Mouse (Mus musculus) heart, postnatal 10 days (tissue): ENCODE data around the gene Odc1. TPM values are rescaled to one million over a fixed set of nuclear protein-coding genes. Genes with fewer than 3 reads are reported as not detected.
"Not testable (repeated sequence)": the region's sequence is repeated elsewhere in the genome, so short reads cannot be mapped to it uniquely, and the experiment has no call there.

ENCODE experiments used
- DNase-seq, 2 experiments: peaks; one replicate each; pipeline ENCODE4 v3.0.0; 2021
- intact Hi-C: fragments of 180-260 bp; cut with DNase I; formaldehyde crosslinking; loops from one replicate; pipeline ENCODE4 v1.15.1; 2025
- total RNA-seq, 2 experiments: library from RNA; stranded (reverse); gene quantifications; 2 replicates each; pipeline ENCODE4 v1.2.3; 2021

The Odc1 gene
- total RNA-seq, result 10 to 100 TPM; 82.0 to 90.0 TPM

- intact Hi-C loops, result loop anchor here (2.0 kb wide), 1 partner anchor 104 kb away; no protein-coding TSS in a partner anchor
- peak; percentile 98 for DNase-seq
These were observed at the start of gene Odc1 for GRCm38 (mm10) chr12:17544209-17545106. Gene Odc1, plus strand, starts transcription at chr12:17544794.

- intact Hi-C loops, result no loop called here
- DNase-seq, result no peak
These were observed 49.8 kb upstream of the Odc1 start for GRCm38 (mm10) chr12:17494809-17495208.

GRCm38 (mm10) chr12:17495858-17496451, 48.6 kb upstream of the Odc1 start:
- peak; percentile 46 to 70 for DNase-seq
- intact Hi-C loops, result no loop called here

- no peak for DNase-seq
- intact Hi-C loops, result no loop called here
These were observed 38.9 kb upstream of the Odc1 start for GRCm38 (mm10) chr12:17505620-17506074.

- intact Hi-C loops, result no loop called here
- no peak for DNase-seq
These were observed 38.2 kb upstream of the Odc1 start for GRCm38 (mm10) chr12:17506117-17506993.

GRCm38 (mm10) chr12:17506994-17507542, 37.5 kb upstream of the Odc1 start:
- DNase-seq, result peak; percentile 50 to 62
- intact Hi-C loops, result no loop called here

- no peak for DNase-seq
- intact Hi-C loops, result no loop called here
These were observed 35.3 kb upstream of the Odc1 start for GRCm38 (mm10) chr12:17509310-17509709.

- intact Hi-C loops, result loop anchor here (2.0 kb wide), 1 partner anchor 33 kb away; no protein-coding TSS in a partner anchor
- DNase-seq, result peak; percentile 38 to 58
These were observed 34.4 kb upstream of the Odc1 start for GRCm38 (mm10) chr12:17510158-17510557.

GRCm38 (mm10) chr12:17511019-17511418, 33.6 kb upstream of the Odc1 start:
- intact Hi-C loops, result loop anchor here (2.0 kb wide), 1 partner anchor 32 kb away; no protein-coding TSS in a partner anchor
- no peak for DNase-seq

GRCm38 (mm10) chr12:17529180-17529579, 15.4 kb upstream of the Odc1 start:
- no peak for DNase-seq

GRCm38 (mm10) chr12:17529726-17530125, 14.9 kb upstream of the Odc1 start:
- no peak for DNase-seq
- intact Hi-C loops, result no loop called here

More at GRCm38 (mm10) chr12:17529180-17529579, 15.4 kb upstream of the Odc1 start:
- intact Hi-C loops, result no loop called here

- intact Hi-C loops, result no loop called here
- DNase-seq, result no peak
These were observed 13.8 kb upstream of the Odc1 start for GRCm38 (mm10) chr12:17530825-17531224.

GRCm38 (mm10) chr12:17536222-17536621, 8.4 kb upstream of the Odc1 start:
- intact Hi-C loops, result no loop called here
- DNase-seq, result no peak

- no peak for DNase-seq
- intact Hi-C loops, result no loop called here
These were observed 7.4 kb upstream of the Odc1 start for GRCm38 (mm10) chr12:17537147-17537546.

GRCm38 (mm10) chr12:17538087-17538486, 6.5 kb upstream of the Odc1 start:
- no peak for DNase-seq
- intact Hi-C loops, result no loop called here

- DNase-seq, result no peak
- intact Hi-C loops, result no loop called here
These were observed 5.6 kb upstream of the Odc1 start for GRCm38 (mm10) chr12:17539041-17539440.

GRCm38 (mm10) chr12:17540040-17540552, 4.5 kb upstream of the Odc1 start:
- intact Hi-C loops, result no loop called here
- no peak for DNase-seq

GRCm38 (mm10) chr12:17545107-17545571, 545 bp downstream of the Odc1 start:
- intact Hi-C loops, result loop anchor here (2.0 kb wide), 1 partner anchor 104 kb away; no protein-coding TSS in a partner anchor
- DNase-seq, result peak in 1 of 2 experiments; percentile 75

- peak in 1 of 2 experiments; percentile 17 for DNase-seq
- intact Hi-C loops, result loop anchor here (2.0 kb wide), 2 partner anchors 105 to 179 kb away; no protein-coding TSS in a partner anchor
These were observed 1.3 kb downstream of the Odc1 start for GRCm38 (mm10) chr12:17545884-17546283.

GRCm38 (mm10) chr12:17547552-17547951, 3.0 kb downstream of the Odc1 start:
- intact Hi-C loops, result loop anchor here (2.0 kb wide), 1 partner anchor 181 kb away; no protein-coding TSS in a partner anchor

More at GRCm38 (mm10) chr12:17547552-17547951, 3.0 kb downstream of the Odc1 start:
- not testable (repeated sequence) for DNase-seq
